Mouse (Mus musculus) liver, embryonic 14.5 days (tissue): Measurements from ENCODE around the gene Crcp. TPM values are rescaled to one million over a fixed set of nuclear protein-coding genes. Genes with fewer than 3 reads are reported as not detected.

Experiments
- ATAC-seq: fragments of 200-750 bp; cut with Nextera tagmentation; 2 replicates; pipeline ENCODE4 v1.8.0; 2017; ENCODE audit warnings: moderate number of reproducible peaks, mild to moderate bottlenecking, moderate library complexity; ENCODE audit not compliant: insufficient read depth
- DNase-seq, 3 experiments: peaks; one replicate each; pipeline ENCODE4 v3.0.0-alpha.2; 2012 to 2013; ENCODE audit warnings: low read depth in 3 of 3, low spot score in 3 of 3
- H3K27ac ChIP-seq: fragments of 300-500 bp; sonication (generic); 2 replicates; pipeline ENCODE4 v1.5.1; 2014; ENCODE audit warnings: moderate library complexity, mild to moderate bottlenecking, control low read depth, inconsistent platforms
- H3K27me3 ChIP-seq: fragments of 300-500 bp; sonication (generic); 2 replicates; pipeline ENCODE4 v1.6.1; 2014; ENCODE audit warnings: mild to moderate bottlenecking, low read length, moderate library complexity; ENCODE audit not compliant: control insufficient read depth, insufficient read depth
- H3K36me3 ChIP-seq: fragments of 300-500 bp; sonication (generic); replicated peaks from 2 replicates; pipeline ENCODE4 v1.6.1; 2014; ENCODE audit warnings: low read depth; ENCODE audit not compliant: control insufficient read depth, insufficient read depth
- H3K4me1 ChIP-seq, 2 experiments: fragments of 200-500 bp in 1 of 2; fragments of 300-500 bp in 1 of 2; sonication (generic) in 1 of 2; replicated peaks; 2 replicates each; pipeline ENCODE4 v1.6.1; 2012 to 2014; ENCODE audit warnings: antibody characterized with exemption in 1 of 2, inconsistent platforms in 1 of 2, low read length in 1 of 2; ENCODE audit not compliant: control insufficient read depth in 2 of 2, insufficient read depth in 2 of 2
- H3K4me2 ChIP-seq: fragments of 300-500 bp; sonication (generic); 2 replicates; pipeline ENCODE4 v1.6.1; 2014; ENCODE audit warnings: low read depth, mild to moderate bottlenecking, control low read depth, moderate library complexity
- H3K4me3 ChIP-seq, 2 experiments: fragments of 200-500 bp in 1 of 2; fragments of 300-500 bp in 1 of 2; sonication (generic) in 1 of 2; 2 replicates each; pipeline ENCODE4 v1.5.1; 2012 to 2014; ENCODE audit warnings: low read depth in 2 of 2, low read length in 2 of 2, mild to moderate bottlenecking in 2 of 2, control low read depth in 1 of 2, inconsistent platforms in 1 of 2, moderate library complexity in 1 of 2; ENCODE audit not compliant: insufficient read depth in 1 of 2
- H3K9ac ChIP-seq: fragments of 300-500 bp; sonication (generic); replicated peaks from 2 replicates; pipeline ENCODE4 v1.6.1; 2014; ENCODE audit warnings: mild to moderate bottlenecking, control low read depth, moderate library complexity
- H3K9me3 ChIP-seq: fragments of 300-500 bp; sonication (generic); 2 replicates; pipeline ENCODE4 v1.6.1; 2016; ENCODE audit warnings: low read length, mixed read lengths; ENCODE audit not compliant: control insufficient read depth
- CTCF ChIP-seq: IDR thresholded peaks from 2 replicates; pipeline ENCODE4 v1.5.1; 2016; ENCODE audit warnings: antibody characterized with exemption, low read depth, control low read depth
- EP300 ChIP-seq: IDR thresholded peaks from 2 replicates; pipeline ENCODE4 v1.6.1; 2016; ENCODE audit warnings: antibody characterized with exemption, low read depth
- WGBS: fragments of 180-500 bp; shearing (Covaris S2); extraction: QIAGEN DNeasy Blood & Tissue Kit; methylation state at CpG from one replicate; pipeline ENCODE4 v1.1.7; 2014; ENCODE audit not compliant: insufficient replicate concordance; 5-methylcytosine and 5-hydroxymethylcytosine counted together
- polyA plus RNA-seq, 2 experiments: library from polyadenylated mRNA; depleted of rRNA in 1 of 2; stranded (reverse) in 1 of 2; unstranded in 1 of 2; fragments of >200 nt; fragmentation: Nextera tagmentation in 1 of 2; extraction: Ambion mirVana in 1 of 2; gene quantifications; 2 replicates each; pipeline versions ENCODE4 v1.2.1 to v1.2.3; 2012 to 2014

Crcp gene
- polyA plus RNA-seq, 2 experiments: 14.7 to 15.8 TPM

- TF ChIP-seq EP300 (no peak), CTCF (no peak)
- H3K27ac ChIP-seq: no peak overlapping the region
These were observed 5.9 kb upstream of the Crcp start for GRCm38 (mm10) chr5:130023067-130023766.

GRCm38 (mm10) chr5:130023767-130024539 is 5.1 kb upstream of the Crcp start:
- H3K9ac ChIP-seq: peak overlapping the region; percentile 49
- no peaks in the 10 kb centered on the region for H3K27me3 ChIP-seq
- peaks cover 0 to 9% of the 10 kb centered on the region in 2 experiments for H3K4me1 ChIP-seq
- H3K9me3 ChIP-seq: no peaks in the 10 kb centered on the region
- ATAC-seq (peak; percentile 88), DNase-seq (peak; percentile 79 to 89 (median 82))
- H3K36me3 ChIP-seq: no peaks in the 10 kb centered on the region
- peak overlapping the region; percentile 71 for H3K4me2 ChIP-seq
- TF ChIP-seq CTCF: peak; percentile 94
- TF ChIP-seq EP300: no peak
- peak overlapping the region; percentile 71 for H3K27ac ChIP-seq
- peak overlapping the region; percentile 54 to 71 for H3K4me3 ChIP-seq
- under 1% methylated on average over 32 of the region's 32 CpGs for WGBS

More at GRCm38 (mm10) chr5:130023067-130023766, 5.9 kb upstream of the Crcp start:
- DNase-seq (no peak), ATAC-seq (no peak)
- Histone ChIP-seq H3K4me1 (peaks cover 0 to 7% of the 10 kb centered on the region in 2 experiments; a peak in 2 of 4 replicates), H3K36me3 (no peaks in the 10 kb centered on the region), H3K4me2 (peak overlapping the region; percentile 71), H3K9ac (peak overlapping the region; percentile 28; the same call in 1 of the 2 replicates), H3K9me3 (no peaks in the 10 kb centered on the region), H3K4me3 (peak overlapping the region; percentile 18 to 54; a peak in 3 of 4 replicates), H3K27me3 (no peaks in the 10 kb centered on the region)
- WGBS: 36% methylated on average over 12 of the region's 12 CpGs

GRCm38 (mm10) chr5:130027134-130027533 is 2.0 kb upstream of the Crcp start:
- peaks cover 0 to 16% of the 10 kb centered on the region in 2 experiments for H3K4me1 ChIP-seq
- no peak overlapping the region for H3K4me3 ChIP-seq
- H3K9ac ChIP-seq: no peak overlapping the region
- H3K4me2 ChIP-seq: no peak overlapping the region
- no peaks in the 10 kb centered on the region for H3K9me3 ChIP-seq
- DNase-seq (no peak), ATAC-seq (no peak)
- 48% methylated on average over 5 of the region's 5 CpGs for WGBS
- H3K27ac ChIP-seq: no peak overlapping the region
- no peaks in the 10 kb centered on the region for H3K27me3 ChIP-seq
- H3K36me3 ChIP-seq: no peaks in the 10 kb centered on the region
- TF ChIP-seq CTCF (no peak), EP300 (no peak)

GRCm38 (mm10) chr5:130027696-130028095 is 1.4 kb upstream of the Crcp start:
- H3K36me3 ChIP-seq: no peaks in the 10 kb centered on the region
- TF ChIP-seq EP300 (no peak), CTCF (no peak)
- ATAC-seq: no peak
- H3K4me1 ChIP-seq: peaks cover 0 to 16% of the 10 kb centered on the region in 2 experiments
- H3K4me3 ChIP-seq: no peak overlapping the region
- WGBS: 69% methylated on average over 7 of the region's 7 CpGs
- no peak overlapping the region for H3K4me2 ChIP-seq
- H3K27ac ChIP-seq: no peak overlapping the region
- DNase-seq: no peak
- H3K9me3 ChIP-seq: no peaks in the 10 kb centered on the region
- H3K9ac ChIP-seq: no peak overlapping the region
- no peaks in the 10 kb centered on the region for H3K27me3 ChIP-seq
